Mouse (Mus musculus): ENCODE results near the gene Cdc42ep4.

Gene Cdc42ep4

GRCm38 (mm10) chr11:113748797-113749521 is 2.7 kb downstream of the Cdc42ep4 start:
- DNase-seq, result no peak

DNA sequence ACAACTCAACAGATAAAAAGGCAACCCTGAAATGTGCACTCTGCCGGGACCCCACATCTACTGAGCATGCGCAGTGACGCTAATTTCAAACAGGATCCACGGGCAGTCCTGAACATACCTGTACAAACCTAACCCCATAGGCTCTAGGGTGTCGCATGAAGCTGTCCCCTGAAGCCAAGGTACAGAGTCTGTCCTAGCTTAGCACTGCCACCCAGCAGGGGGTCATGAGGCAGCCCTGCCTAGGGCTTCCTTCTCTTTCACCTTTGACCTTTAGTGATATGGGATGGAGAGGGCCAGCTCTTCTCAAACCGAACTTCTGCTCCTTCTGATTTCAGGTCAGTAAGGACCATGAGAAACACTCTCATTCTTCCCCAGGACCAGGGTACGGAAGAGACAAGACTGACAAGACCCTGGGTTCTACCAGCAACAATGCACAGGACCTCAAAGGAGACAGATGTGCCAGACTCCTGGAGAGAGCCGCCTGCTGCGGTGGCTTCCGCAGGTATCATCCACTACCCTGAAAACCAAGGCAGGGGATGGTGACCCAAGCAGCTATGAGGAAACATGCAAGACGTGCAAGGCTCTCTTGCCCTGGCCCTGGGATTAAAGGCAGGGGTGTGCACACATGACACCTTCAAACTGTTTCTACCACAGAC is 3.8 kb downstream of the Cdc42ep4 start:
- DNase-seq, result no peak

GRCm38 (mm10) chr11:113747056-113747455 is 4.6 kb downstream of the Cdc42ep4 start:
- DNase-seq, result peak; percentile 42

DNA sequence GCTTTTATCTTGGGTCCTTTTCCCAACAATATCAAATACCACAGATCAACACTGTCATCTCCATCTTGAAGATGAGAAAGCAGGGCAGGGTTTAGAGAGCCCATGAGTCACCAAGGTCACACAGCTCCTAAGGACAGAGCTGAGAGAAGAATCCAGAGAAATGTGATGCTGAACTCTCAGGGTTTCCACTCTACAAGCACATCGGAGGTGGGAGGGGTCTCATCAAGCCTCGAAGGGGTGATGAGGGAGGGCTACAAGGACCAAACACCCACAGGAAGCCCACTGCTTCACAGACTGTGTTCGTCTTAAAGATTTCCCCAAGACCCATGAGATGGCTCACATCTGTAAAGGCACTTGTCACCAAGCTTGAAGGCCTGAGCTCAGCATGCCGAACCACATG is 5.7 kb downstream of the Cdc42ep4 start:
- DNase-seq, result no peak

DNA sequence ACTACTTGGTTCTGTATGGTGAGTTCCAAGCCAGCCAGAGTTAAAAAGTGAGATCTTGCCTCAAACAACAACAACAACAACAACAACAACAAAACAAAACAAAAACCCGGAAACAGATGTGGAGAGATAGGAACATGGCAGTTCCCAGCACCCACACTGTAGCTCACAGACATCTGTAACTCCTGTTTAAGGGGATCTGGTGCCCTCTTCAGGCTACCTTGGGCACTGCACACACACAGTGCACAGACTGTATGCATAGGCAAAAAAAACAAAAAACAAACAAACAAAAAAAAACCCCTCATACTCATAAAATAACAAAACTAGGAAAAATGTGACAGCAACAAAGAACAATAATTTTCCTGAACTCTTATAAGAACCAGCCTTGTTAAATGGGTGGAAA is 8.7 kb downstream of the Cdc42ep4 start:
- no peak for DNase-seq

DNA sequence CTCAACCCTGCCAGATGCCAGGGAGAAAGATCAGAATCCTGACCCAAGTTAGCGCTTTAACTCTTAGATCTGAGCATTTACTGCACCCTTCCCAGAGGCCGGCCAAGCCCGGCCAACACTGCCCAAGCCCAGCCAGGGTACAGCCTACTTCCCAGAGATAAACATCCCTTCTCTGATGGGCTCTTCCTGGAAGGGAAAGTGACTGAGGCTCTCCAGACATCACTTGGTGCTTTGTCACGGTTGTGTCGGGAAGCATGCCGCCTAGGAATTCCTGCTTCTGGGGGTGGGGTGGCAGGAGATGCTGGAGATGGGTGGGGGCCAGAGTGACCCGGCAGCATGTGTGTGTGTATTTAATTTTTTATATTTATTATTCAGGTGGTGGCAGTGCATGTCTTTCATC is 11.6 kb downstream of the Cdc42ep4 start:
- no peak for DNase-seq

GRCm38 (mm10) chr11:113739213-113739612 is 12.5 kb downstream of the Cdc42ep4 start:
- no peak for DNase-seq

- DNase-seq, result no peak
Measured at GRCm38 (mm10) chr11:113737912-113738311, 13.8 kb downstream of the Cdc42ep4 start.

GRCm38 (mm10) chr11:113737553-113737854 is 14.2 kb downstream of the Cdc42ep4 start:
- no peak for DNase-seq

DNA sequence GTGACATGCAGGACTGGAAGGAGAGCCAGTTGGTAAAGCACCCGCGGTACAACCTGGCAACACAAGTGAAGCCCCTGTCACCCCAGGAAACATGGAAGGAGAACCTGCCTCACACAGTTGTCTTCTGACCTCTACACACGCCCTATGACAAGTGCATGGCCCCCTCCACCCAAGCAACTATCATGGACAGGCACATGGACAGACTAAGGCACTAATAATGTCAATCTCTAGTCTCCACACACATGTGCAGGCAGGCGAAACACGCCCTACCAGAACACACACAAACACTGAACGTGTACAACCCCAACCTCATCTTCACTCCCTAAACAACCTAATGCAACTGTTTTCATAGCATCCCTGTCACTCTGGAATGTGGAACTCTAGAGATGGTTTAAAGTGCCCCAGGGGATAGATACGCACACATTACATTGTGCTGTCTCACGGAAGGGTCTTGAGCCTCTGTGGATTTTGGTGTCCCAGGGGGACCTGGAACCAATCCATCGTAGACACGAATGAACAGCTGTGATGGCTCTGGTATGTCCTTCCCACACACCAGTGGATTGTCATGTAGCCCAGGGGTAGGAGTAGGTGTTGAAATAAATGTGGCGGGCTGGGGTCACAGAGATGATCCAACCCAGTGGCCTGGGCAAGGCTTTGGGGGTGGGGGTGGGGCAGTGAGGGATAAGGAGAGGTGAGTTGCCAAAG is 14.7 kb downstream of the Cdc42ep4 start:
- no peak for DNase-seq

GRCm38 (mm10) chr11:113735151-113735550 is 16.5 kb downstream of the Cdc42ep4 start:
- no peak for DNase-seq

DNA sequence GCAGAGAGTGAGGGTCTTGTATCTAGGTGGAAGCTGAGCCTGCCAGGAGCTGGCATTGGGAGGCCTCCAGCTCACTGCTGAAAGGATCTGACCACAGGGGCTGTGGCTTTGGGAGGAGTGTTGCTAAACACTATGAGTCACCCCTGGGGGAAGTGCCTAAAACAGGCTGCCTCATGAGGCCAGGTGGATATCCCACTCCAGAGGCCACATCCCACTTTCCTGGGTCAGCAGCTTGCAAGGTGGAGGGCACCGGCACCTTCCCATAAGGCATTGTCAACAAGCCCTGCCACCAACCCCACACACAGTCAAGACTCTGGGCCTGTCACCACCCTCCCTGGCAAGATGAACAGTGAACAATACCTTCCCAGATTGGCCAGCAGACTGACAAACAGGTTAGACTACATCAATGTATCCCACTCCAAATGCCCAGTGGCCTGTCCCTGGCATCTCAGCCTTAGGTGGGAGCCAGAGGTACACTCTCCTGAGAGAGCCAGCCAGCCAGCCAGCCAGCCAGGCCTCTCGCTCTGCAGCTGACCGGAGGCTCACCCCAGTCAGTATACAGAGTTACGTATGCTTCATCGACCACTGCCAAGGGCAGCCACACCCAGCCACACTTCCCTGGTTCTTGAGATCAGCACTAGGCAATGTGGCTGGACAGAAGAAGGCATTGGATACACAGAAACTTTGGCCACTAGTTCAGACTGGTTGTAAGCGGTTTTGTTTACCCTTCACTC is 17.9 kb downstream of the Cdc42ep4 start:
- no peak for DNase-seq

GRCm38 (mm10) chr11:113731945-113732612 is 19.6 kb downstream of the Cdc42ep4 start:
- DNase-seq, result no peak

GRCm38 (mm10) chr11:113730879-113731278 is 20.8 kb downstream of the Cdc42ep4 start:
- no peak for DNase-seq

- DNase-seq, result no peak
Measured at GRCm38 (mm10) chr11:113729917-113730316, 21.8 kb downstream of the Cdc42ep4 start.

DNA sequence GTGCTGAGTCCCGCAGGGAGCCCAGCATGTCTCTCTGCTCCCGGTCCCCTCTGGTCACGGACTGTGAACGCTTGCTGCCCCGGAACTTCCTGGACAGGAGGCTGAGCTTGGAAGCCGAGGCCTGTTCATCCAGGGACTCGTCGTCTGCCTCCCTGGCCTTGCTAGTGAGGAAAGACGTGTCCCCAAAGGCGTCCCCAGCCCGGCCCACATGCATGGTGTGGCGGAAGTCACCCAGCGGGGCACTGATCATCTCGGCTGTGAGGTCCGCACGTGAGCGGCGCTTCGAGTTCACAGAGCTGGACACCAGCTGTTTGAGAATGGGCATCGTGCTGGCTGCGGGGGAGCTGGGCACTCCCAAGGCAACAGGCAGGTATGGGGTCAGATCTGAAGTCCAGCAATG is 22.4 kb downstream of the Cdc42ep4 start:
- no peak for DNase-seq

- DNase-seq, result no peak
Measured at GRCm38 (mm10) chr11:113727992-113728391, 23.7 kb downstream of the Cdc42ep4 start.

GRCm38 (mm10) chr11:113726994-113727888 is 24.4 kb downstream of the Cdc42ep4 start:
- no peak for DNase-seq

GRCm38 (mm10) chr11:113725235-113726048 is 26.2 kb downstream of the Cdc42ep4 start:
- DNase-seq, result no peak

GRCm38 (mm10) chr11:113722405-113723090 is 29.1 kb downstream of the Cdc42ep4 start:
- DNase-seq, result no peak

Data from thymus, postnatal 25 days (tissue).